Mouse (Mus musculus): ENCODE data around the gene Plxdc2. TPM values are rescaled to one million over a fixed set of nuclear protein-coding genes. Genes with fewer than 3 reads are reported as not detected.

Plxdc2 gene
- polyA plus RNA-seq, 1 experiment from 2014 or later: 66.6 TPM

GRCm38 (mm10) chr2:16439030-16439429, 82.9 kb downstream of the Plxdc2 start:
- Histone ChIP-seq H3K9ac (no peak overlapping the region), H3K4me1 (ENCODE audit: insufficient read depth) (no peaks in the 10 kb centered on the region), H3K9me3 (ENCODE audit: low read depth, low read length) (no peaks in the 10 kb centered on the region), H3K27ac (ENCODE audit: low read depth) (no peak overlapping the region), H3K4me3 (ENCODE audit: low read depth, low read length) (no peak overlapping the region), H3K27me3 (ENCODE audit: insufficient read depth, low read length) (no peaks in the 10 kb centered on the region), H3K4me2 (no peak overlapping the region), H3K36me3 (ENCODE audit: insufficient read depth) (no peaks in the 10 kb centered on the region)
- WGBS: 83% methylated on average over 5 of the region's 5 CpGs
- no peak for TF ChIP-seq CTCF (IDR thresholded peaks at IDR 0.05; ENCODE audit: low read depth)
- no peak for ATAC-seq (ENCODE audit: insufficient read depth)
- DNase-seq: no peak

GRCm38 (mm10) chr2:16442643-16443042, 86.5 kb downstream of the Plxdc2 start:
- Histone ChIP-seq H3K4me2 (no peak overlapping the region), H3K9me3 (ENCODE audit: low read depth, low read length) (no peaks in the 10 kb centered on the region), H3K4me3 (ENCODE audit: low read depth, low read length) (no peak overlapping the region), H3K27ac (ENCODE audit: low read depth) (no peak overlapping the region), H3K36me3 (ENCODE audit: insufficient read depth) (no peaks in the 10 kb centered on the region), H3K4me1 (ENCODE audit: insufficient read depth) (no peaks in the 10 kb centered on the region), H3K27me3 (ENCODE audit: insufficient read depth, low read length) (no peaks in the 10 kb centered on the region), H3K9ac (no peak overlapping the region)
- 48% methylated on average over 2 of the region's 2 CpGs for WGBS
- no peak for TF ChIP-seq CTCF (IDR thresholded peaks at IDR 0.05; ENCODE audit: low read depth)
- ATAC-seq (ENCODE audit: insufficient read depth) (peak; percentile 75), DNase-seq (peak; percentile 87)

GRCm38 (mm10) chr2:16447936-16448335, 91.8 kb downstream of the Plxdc2 start:
- Histone ChIP-seq H3K4me1 (ENCODE audit: insufficient read depth) (0 out of 2 replicates have a peak, but pooled peaks cover 3% of the 10 kb centered on the region), H3K27me3 (ENCODE audit: insufficient read depth, low read length) (no peaks in the 10 kb centered on the region), H3K4me3 (ENCODE audit: low read depth, low read length) (no peak overlapping the region), H3K9me3 (ENCODE audit: low read depth, low read length) (no peaks in the 10 kb centered on the region), H3K27ac (ENCODE audit: low read depth) (no peak overlapping the region), H3K36me3 (ENCODE audit: insufficient read depth) (no peaks in the 10 kb centered on the region), H3K4me2 (no peak overlapping the region), H3K9ac (no peak overlapping the region)
- no peak for DNase-seq
- ATAC-seq (ENCODE audit: insufficient read depth): no peak
- no peak for TF ChIP-seq CTCF (IDR thresholded peaks at IDR 0.05; ENCODE audit: low read depth)
- WGBS: 77% methylated on average over 4 of the region's 4 CpGs

- no peaks in the 10 kb centered on the region for H3K27me3 ChIP-seq (ENCODE audit: insufficient read depth, low read length)
- 76% methylated on average over 7 of the region's 7 CpGs for WGBS
- H3K4me2 ChIP-seq: no peak overlapping the region
- H3K9ac ChIP-seq: no peak overlapping the region
- no peak overlapping the region for H3K4me3 ChIP-seq (ENCODE audit: low read depth, low read length)
- H3K4me1 ChIP-seq (ENCODE audit: insufficient read depth): 0 out of 2 replicates have a peak, but pooled peaks cover 3% of the 10 kb centered on the region
- TF ChIP-seq CTCF (IDR thresholded peaks at IDR 0.05; ENCODE audit: low read depth): no peak
- H3K36me3 ChIP-seq (ENCODE audit: insufficient read depth): no peaks in the 10 kb centered on the region
- ATAC-seq (ENCODE audit: insufficient read depth) (no peak), DNase-seq (peak; percentile 49)
- H3K27ac ChIP-seq (ENCODE audit: low read depth): peak overlapping the region; percentile 30; the same call in 1 of the 2 replicates
- no peaks in the 10 kb centered on the region for H3K9me3 ChIP-seq (ENCODE audit: low read depth, low read length)
Measured at GRCm38 (mm10) chr2:16450838-16451665, 94.9 kb downstream of the Plxdc2 start.

DNA sequence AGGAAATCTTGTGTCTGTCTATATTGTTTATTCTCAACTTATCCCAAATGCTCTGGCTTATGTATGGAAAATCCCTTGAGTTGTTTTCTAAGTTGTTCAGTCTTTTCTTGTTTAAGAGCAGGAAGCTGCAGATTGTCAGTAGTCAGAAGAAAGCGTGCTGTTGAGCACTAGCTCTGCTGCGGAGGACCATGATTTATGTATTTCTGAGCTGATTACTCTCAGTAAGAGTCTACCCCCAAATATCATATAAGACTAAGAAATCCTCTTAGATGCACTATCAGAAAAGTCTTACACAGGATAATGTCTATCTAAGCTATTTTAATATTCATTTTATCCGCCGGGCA, 95.5 kb downstream of the Plxdc2 start:
- no peak overlapping the region for H3K9ac ChIP-seq
- H3K4me1 ChIP-seq (ENCODE audit: insufficient read depth): peaks cover 8% of the 10 kb centered on the region; the same call in 1 of the 2 replicates
- no peak overlapping the region for H3K4me3 ChIP-seq (ENCODE audit: low read depth, low read length)
- ATAC-seq (ENCODE audit: insufficient read depth): no peak
- no peaks in the 10 kb centered on the region for H3K36me3 ChIP-seq (ENCODE audit: insufficient read depth)
- TF ChIP-seq CTCF (IDR thresholded peaks at IDR 0.05; ENCODE audit: low read depth): no peak
- no peaks in the 10 kb centered on the region for H3K27me3 ChIP-seq (ENCODE audit: insufficient read depth, low read length)
- WGBS: 88% methylated on average over 4 of the region's 4 CpGs
- H3K4me2 ChIP-seq: no peak overlapping the region
- peak overlapping the region; percentile 30; the same call in 1 of the 2 replicates for H3K27ac ChIP-seq (ENCODE audit: low read depth)
- DNase-seq: no peak
- H3K9me3 ChIP-seq (ENCODE audit: low read depth, low read length): no peaks in the 10 kb centered on the region

DNA sequence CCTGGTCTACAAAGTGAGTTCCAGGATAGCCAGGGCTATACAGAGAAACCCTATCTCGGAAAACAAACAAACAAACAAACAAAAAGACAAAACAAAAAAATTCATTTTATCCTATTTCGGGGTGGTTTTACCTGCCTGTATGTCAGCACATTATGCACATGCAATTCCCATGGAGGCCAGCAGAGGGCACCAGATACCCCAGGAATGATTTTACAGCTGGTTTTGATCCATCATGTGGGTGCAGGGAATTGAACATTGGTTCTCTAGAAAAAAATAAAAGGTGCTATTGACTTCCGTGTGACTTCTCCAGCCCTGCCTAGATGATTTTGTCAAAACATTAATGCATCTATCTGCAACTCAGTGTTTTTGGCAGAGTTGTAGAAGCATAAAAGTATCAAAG, 96.0 kb downstream of the Plxdc2 start:
- H3K9ac ChIP-seq: no peak overlapping the region
- no peak overlapping the region for H3K4me3 ChIP-seq (ENCODE audit: low read depth, low read length)
- H3K27me3 ChIP-seq (ENCODE audit: insufficient read depth, low read length): no peaks in the 10 kb centered on the region
- peak; percentile 54 for TF ChIP-seq CTCF (IDR thresholded peaks at IDR 0.05; ENCODE audit: low read depth)
- DNase-seq: no peak
- 94% methylated on average over 3 of the region's 3 CpGs for whole genome bisulfite sequencing
- peaks cover 11% of the 10 kb centered on the region; the same call in 1 of the 2 replicates for H3K4me1 ChIP-seq (ENCODE audit: insufficient read depth)
- ATAC-seq (ENCODE audit: insufficient read depth): no peak
- H3K9me3 ChIP-seq (ENCODE audit: low read depth, low read length): no peaks in the 10 kb centered on the region
- no peak overlapping the region for H3K27ac ChIP-seq (ENCODE audit: low read depth)
- H3K36me3 ChIP-seq (ENCODE audit: insufficient read depth): no peaks in the 10 kb centered on the region
- no peak overlapping the region for H3K4me2 ChIP-seq

DNA sequence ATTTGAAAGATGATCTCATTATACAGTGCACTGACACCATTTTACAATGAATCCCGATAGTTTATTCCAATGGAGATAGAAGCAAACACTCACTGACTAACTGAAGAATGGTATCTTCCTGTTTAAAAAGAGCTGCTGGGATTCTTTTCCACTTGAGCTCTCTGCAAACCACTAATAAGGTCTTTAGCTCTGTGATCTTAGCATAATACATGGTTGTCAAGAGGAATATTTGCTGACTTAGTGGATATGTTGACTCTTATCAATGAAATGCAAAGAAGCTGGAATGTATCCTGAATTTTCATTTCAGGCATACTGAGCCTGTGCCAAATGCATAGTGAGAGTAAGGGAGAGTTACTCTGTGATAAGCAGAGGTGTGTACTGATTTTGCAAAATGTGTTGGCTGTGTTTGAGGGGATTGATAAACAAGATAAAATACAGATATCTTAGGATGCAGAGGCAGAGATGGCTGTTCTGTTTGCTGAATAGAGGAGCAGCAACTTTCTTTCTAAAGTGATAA, 100.2 kb downstream of the Plxdc2 start:
- no peaks in the 10 kb centered on the region for H3K27me3 ChIP-seq (ENCODE audit: insufficient read depth, low read length)
- no peaks in the 10 kb centered on the region for H3K9me3 ChIP-seq (ENCODE audit: low read depth, low read length)
- peaks cover 8% of the 10 kb centered on the region for H3K4me1 ChIP-seq (ENCODE audit: insufficient read depth)
- no peaks in the 10 kb centered on the region for H3K36me3 ChIP-seq (ENCODE audit: insufficient read depth)
- 41% methylated on average over 1 of the region's 1 CpGs for WGBS
- ATAC-seq (ENCODE audit: insufficient read depth): peak; percentile 61
- no peak overlapping the region for H3K4me3 ChIP-seq (ENCODE audit: low read depth, low read length)
- H3K4me2 ChIP-seq: no peak overlapping the region
- no peak overlapping the region for H3K9ac ChIP-seq
- peak; percentile 62 for DNase-seq
- no peak overlapping the region for H3K27ac ChIP-seq (ENCODE audit: low read depth)
- no peak for TF ChIP-seq CTCF (IDR thresholded peaks at IDR 0.05; ENCODE audit: low read depth)

Data from lung, embryonic 14.5 days (tissue).